Mouse (Mus musculus): ENCODE results near the gene Ubxn11. TPM values are rescaled to one million over a fixed set of nuclear protein-coding genes. Genes with fewer than 3 reads are reported as not detected.

Gene Ubxn11
- 1 to 10 TPM; 1.1 to 1.5 TPM for total RNA-seq (2021)

DNA sequence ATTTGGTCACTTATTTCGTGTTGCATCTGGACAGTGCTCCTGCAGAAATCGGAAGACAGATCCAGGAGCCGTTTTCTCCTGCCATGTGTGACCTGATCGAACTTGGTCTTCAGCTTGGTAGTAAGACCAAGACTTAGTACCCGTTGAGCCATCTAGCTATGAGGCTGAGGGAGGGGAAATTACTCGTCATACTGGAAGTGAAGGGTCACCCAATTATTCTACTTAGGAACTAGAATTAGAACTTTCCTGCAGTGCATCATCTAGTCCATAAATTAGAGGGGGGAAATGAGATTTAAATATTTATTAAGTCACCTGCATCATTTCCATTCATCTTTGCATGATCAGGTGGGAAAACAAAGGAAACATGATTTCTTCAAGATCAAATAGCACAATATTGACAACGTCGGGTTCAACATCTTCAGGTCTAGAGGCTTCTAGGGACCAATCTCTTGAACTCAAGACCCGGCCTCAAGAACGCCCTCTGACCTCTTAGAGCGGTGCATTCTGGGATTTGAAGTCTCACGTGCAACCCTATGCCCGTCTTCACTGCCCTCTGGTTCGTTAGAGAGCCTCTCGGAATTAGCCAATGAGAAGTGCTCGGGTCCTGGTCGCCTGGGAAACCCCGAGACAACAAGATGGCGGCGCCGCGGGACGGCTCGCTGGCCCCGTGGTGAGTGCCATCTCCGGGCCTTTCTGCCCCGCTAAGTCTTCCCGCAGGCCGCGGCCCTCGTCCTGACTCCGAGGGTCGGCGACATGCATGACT, at the start of gene Ubxn11:
Gene Ubxn11 (plus strand): TSS at position 592 of the 763 bp plus-strand sequence.
- DNase-seq (ENCODE audit: low spot score): peak; percentile 75
- intact Hi-C loops (cut with DNase I): no loop called here

DNA sequence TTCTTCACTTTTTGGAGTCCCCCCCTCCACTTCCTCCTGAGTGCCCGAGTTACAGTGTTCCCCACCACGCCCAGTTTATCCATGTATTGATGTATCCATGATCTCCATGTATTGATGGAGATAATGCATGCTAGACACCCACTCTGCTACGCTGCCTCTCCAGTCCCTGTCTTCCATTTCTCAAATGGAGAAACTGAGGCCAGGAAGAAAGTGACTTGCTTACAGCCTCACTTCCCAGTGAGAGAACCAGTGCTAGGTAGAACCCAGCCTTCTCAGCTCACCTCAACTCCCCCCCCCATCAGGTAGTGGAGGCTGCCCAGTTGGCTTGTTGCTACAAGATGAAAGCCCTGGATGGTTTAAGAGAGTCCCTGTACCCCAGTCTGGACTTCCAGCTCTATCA, 48.8 kb upstream of the Ubxn11 start, which contains the start of gene Zfp683:
Gene Zfp683 (plus strand): TSS at position 301 of the 400 bp plus-strand sequence.
- intact Hi-C loops (cut with DNase I): no loop called here
- DNase-seq (ENCODE audit: low spot score): no peak

DNA sequence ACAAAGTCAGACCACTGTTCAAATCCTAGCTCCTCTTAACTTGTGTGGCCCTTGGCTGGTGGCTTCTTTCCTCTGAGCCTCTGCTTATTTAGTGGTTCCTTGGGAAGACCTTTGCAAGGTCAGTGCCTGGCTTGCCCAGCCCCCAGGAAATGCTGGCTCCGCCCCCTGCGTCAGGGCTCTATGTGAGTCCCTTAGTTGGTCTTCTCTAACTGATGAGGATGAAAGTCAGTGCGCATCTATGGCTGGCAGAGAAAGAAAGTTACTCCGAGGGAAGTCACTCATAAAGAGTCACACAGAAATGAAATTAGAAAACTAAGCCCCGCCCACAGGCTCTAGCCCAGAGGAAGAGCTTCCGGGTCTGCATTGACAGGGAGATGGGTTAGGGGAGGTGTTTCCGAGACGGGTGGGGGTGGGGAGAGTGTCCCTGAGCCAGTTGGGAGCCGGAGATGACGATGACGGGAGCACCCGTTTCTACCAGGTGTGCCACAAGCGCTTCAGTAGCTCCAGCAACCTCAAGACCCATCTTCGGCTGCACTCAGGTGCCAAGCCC, 44.1 kb upstream of the Ubxn11 start:
- intact Hi-C loops (cut with DNase I): no loop called here
- DNase-seq (ENCODE audit: low spot score): no peak

DNA sequence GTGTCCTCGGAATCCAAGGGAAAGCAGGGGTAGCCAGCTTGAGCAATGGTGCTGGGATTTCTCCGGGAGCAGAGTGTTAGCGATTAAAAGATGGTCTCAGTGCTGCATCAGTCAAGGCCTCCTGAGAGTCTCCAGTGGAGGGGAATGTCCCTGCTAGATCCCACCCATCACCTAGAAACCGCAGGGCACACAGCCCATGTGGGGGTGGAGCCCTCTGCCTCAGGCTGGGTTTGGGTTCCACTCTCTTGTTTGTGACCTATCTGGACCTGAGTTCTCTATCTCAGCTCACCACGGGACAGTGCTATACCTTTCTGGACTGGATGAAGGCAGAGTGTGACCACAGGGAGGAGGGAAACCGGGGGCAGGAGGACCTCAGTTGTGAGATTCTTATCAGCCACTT, 43.5 kb upstream of the Ubxn11 start:
- DNase-seq (ENCODE audit: low spot score): no peak
- intact Hi-C loops (cut with DNase I): no loop called here

DNA sequence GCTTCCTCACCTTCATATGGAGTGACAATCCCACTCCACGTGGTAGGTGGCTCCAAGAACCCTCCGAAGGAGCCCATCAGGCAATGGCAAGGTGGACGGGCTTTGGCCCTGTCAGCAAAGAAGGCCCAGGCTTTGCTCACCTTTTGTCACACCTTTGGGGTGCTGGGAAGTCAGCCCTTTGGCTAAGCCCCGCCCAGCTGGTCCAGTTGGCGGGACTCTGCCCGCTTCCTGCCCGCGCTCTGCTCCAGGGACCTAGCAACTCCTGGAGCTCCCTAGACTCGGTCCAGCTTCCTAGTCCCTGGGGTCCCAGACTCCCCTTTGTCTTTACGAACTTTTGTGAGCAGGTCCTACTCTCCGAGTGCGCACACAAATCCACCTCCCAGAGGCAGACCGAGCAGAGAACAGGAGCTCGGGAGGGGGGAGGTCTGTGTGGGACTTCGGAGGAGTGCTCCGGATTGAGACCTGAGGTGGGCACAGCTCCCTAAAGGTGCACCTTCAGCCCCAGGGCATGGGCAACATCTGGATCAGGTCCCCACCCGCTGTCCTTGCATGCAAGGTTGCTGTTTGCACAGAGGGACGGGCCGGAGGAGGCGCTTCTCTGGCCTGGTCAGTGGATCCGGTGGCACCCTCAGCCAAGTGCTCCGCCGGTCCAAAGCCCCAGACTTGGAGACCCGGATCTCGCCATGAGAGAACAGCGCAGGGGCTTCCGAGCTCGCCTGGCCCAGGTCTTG, 42.1 kb upstream of the Ubxn11 start, which contains the start of gene Crybg2:
Gene Crybg2 (plus strand): TSS at position 681 of the 731 bp plus-strand sequence.
- DNase-seq (ENCODE audit: low spot score): no peak
- intact Hi-C loops (cut with DNase I): no loop called here

DNA sequence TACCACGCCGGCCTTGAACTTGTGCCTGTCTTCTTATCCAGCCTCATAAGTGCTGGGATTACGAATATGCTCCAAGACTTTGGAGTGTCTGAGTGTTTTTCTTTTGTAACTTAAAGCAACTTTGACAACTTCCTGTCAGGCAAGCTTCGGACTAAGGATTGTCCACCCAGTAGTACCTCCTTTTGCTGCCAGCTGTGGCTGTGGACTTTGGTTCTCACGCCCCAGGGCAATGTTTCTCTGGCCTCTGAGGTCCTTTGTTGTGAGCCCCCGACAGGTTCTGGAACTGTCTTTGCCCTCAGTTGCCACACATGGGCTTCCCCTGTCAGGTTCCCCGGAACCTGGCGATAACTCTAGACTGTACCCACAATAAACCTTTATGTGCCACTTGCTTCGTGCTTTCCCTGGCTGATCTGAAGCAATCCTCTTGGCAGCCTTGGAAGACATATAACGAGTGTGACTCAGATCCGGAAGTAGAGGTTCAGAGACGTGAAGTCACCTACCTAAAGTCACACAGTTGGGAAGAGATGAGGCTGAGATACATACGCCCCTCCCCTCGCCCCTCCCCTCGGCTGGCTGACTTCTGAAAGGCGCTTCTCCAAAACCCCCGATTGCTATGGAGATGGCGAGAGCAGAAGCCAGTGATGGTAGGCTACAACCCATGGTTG, 41.1 kb upstream of the Ubxn11 start:
- DNase-seq (ENCODE audit: low spot score): no peak
- intact Hi-C loops (cut with DNase I): no loop called here

DNA sequence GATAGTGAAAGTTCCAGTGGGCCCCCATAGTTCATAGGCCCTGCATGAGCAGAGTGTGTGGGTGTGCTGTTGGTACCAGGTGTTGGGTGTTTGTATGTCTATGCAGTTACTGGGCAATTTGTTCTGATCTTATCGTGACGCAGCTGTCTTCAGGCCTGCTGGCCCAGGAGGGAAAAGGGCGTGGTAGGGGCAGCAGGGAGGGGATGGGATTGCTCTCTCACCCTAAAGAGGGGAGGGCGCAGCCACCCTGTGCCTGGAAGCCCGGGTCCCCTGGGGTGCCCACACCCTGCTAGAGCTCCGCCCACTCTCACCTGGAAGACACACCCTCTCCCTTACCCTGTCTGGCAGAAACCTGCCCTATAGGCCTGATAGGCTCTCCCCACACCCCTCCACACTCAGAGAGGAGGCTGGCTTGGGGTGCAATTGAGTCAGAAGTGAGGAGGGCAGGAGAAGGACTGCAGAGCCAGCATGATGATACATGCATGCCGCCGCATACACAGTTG, 40.4 kb upstream of the Ubxn11 start:
- intact Hi-C loops (cut with DNase I): no loop called here
- no peak for DNase-seq (ENCODE audit: low spot score)

DNA sequence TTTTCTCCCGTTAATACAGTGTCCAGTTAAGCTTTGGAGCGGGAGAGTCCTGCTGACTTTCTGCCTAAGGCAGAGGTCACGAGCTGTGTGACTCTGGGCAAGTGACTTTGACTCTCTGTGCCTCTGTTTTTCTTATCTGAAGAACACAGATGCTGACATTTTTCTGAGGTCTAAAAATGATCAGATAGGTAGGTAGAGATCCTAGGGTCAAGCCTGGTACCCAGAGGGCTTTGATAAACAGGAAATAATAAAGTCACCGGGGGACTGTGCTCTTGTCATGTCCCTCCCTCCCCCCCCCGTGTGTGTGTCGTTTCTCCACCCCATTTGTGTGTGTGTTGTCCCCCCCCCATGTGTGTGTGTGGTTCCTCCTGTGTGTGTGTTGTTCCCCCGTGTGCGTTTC, 39.8 kb upstream of the Ubxn11 start:
- intact Hi-C loops (cut with DNase I): no loop called here
- no peak for DNase-seq (ENCODE audit: low spot score)

DNA sequence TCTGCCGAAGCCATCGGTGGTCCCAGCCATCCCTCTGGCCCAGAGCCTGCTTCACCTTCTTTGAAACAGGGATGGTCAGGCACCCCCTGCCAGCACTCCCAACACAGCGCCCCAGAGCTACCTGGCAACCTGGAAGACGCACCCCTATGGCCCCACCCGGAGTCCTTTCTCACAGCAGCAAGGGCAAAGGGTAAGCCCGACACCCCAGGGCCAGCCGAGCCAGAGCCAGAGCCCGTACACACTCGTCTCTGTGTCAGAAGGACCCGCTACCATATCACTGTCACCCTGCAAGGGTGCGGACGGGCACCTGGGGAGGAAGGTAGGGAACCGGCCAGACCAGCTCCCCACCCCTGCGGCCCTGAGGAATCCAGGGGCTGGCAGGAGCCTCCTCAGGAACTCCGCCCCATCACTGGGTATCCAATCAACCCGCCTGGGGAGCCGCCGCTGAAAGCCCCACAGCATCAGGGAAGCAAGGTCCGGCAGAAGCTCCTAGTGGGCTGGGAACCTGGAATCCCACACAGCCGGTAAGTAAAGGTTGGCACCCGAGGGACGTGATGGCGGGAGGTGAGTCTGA, 36.9 kb upstream of the Ubxn11 start:
- no peak for DNase-seq (ENCODE audit: low spot score)
- intact Hi-C loops (cut with DNase I): no loop called here

DNA sequence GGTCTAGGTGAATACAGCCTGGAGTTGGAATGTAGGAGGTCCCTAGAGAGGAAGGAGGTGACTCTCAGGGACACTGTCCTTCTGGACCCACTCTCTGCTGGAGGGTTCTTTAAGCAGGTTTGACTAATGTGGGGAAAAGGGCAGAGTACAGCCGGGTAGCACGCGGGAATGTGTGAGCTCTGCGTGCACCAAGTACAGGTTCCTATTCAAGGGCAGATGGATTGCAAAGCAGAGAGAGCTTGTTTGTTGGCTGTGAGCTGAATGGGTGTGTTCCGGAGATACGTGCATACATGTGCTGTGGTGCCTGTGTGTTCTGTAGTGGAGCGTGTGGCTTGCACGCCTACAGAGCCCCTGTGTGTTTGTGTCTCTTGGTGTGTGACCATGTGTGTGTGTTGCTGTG, 35.0 kb upstream of the Ubxn11 start:
- DNase-seq (ENCODE audit: low spot score): no peak
- intact Hi-C loops (cut with DNase I): no loop called here

DNA sequence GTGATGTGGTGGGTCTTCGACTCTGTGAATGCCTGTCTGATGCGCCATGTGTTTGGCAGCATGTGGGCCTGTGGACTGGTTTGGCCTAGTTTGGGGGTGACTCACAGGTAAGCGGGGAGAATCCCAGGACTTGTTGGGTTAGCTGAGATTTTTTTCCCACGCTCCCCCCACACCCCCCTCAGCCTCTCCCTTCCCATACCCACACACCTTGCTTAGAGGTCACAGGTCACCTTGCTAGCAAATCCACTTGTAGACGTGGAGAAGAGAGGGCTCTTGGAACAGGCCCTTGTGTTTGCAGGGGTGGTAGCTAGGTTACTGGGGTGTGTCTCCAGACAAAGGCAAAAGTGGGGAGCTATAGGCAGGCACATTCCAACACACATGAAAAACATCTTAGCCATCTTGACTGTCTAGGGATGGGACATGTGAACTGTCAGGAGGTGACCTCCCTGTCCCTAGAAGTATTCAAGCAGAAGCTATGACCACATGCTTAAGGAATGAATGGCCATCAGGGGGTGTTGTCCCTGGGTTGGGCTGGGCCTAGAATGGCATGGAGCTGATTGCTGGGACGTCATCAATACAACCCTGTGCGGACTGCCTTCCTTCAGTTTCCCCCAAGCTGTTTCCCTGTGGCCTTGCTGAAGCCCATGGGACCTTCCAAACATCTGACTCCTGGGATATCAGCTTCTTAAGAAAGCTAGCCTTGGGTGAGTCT, 34.4 kb upstream of the Ubxn11 start:
- intact Hi-C loops (cut with DNase I): no loop called here

DNA sequence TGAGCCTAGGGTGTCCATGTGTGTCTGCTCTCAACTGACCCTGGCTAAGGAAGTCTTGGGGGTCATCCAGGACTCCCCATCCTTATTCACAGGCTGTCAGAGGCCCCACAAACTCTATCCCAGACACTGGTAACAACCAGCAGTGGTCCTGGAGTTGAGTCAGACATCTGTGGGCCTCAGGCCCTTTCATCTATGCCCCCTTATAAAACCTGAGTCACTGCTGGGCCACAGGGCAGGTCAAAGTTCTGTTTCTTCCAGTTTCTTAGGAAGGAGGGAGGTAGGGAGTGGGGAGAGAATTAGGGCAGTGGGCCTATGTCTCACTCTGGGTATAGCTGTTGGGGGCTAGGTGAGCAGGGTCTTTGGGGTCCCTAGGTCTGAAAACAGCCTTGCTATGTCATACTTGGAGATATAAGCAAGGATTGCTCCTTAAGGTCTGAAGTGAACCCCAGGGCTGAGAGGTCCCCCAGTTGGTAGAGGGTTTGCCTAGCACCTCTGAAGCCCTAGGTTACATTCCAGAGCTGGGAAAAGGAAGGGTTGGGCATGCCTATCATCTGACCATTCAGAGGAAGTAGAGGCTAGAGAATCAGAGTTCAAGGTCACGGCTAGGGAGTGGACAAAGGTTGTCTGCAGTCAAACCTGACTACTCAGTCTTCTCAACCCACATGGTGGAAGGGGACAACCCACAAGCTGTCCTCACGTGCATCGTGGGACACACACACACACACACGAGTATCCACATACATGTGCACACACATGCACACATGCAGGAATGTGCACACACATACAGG, 33.4 kb upstream of the Ubxn11 start:
- intact Hi-C loops (cut with DNase I): no loop called here
- no peak for DNase-seq (ENCODE audit: low spot score)

More for the DNA sequence above, 34.4 kb upstream of the Ubxn11 start:
- DNase-seq (ENCODE audit: low spot score): no peak

DNA sequence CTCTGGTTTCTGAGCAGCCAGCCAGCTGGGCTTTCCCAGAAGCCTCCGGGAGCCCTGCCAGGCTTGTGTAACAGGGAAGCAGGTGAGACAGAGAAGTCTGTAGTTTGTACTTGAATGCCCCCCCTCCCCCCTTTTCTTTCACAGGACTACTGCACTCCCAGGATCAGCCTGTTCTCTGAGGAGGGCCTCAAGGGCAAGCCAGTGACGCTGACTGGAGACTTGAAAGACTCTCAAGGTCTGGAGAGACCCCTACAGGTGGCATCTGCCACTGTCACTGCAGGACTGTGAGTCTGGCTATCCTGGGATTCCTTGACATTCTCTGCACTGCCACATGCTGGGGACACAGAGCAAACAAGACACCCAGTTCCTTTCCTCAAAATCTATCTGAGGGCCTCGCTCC, 23.7 kb upstream of the Ubxn11 start:
- intact Hi-C loops (cut with DNase I): no loop called here

DNA sequence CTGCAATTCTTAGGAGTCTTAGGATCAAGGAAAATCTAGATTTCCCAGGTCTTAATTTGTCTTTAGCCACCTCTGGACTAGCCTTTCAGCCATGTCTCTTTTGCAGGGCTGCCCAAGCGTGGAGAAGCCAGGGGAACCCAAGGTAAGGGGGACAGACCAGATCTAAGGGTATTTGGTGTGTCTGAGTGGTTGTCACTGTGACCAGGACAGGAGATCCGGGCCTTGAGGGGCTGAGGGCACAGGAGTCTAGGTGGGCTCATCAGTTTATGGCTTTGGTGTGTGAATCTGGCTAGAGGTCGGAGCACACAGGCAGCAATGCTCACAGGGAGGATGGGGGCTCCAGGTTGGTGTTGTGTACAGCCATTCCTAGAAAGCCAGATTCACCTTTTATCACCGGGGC, 21.7 kb upstream of the Ubxn11 start:
- intact Hi-C loops (cut with DNase I): no loop called here
- no peak for DNase-seq (ENCODE audit: low spot score)

More for the DNA sequence above, 23.7 kb upstream of the Ubxn11 start:
- no peak for DNase-seq (ENCODE audit: low spot score)

DNA sequence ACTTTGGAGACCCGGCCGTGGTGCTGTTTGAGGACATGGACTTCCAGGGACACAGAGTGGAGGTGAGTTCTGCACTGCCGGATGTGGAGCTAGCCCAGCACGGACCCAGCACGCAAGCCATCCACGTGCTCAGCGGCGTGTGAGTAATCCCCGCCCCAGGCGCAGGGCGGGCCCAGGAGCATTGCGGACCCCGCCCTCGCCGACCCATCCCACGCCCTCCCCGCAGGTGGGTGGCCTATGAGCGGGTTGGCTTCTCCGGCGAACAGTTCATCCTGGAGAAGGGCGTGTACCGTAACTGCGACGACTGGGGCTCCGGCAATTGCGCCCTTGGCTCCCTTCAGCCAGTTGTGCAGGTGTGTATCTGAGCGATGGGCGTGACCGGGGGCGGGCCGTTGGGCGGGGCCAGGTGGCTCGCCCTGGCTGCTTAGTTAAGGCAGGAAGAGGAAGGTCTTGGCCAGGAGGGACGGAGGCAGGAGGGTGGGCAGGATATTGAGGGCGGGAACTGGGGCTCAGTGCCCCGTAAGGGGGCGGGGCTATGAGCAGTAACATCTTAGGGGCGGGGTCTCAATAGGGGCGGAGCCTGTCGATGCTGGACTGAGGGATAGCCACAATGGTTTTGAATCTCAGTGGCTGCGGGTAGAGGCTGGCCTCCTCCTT, 20.5 kb upstream of the Ubxn11 start:
- no peak for DNase-seq (ENCODE audit: low spot score)
- intact Hi-C loops (cut with DNase I): no loop called here

DNA sequence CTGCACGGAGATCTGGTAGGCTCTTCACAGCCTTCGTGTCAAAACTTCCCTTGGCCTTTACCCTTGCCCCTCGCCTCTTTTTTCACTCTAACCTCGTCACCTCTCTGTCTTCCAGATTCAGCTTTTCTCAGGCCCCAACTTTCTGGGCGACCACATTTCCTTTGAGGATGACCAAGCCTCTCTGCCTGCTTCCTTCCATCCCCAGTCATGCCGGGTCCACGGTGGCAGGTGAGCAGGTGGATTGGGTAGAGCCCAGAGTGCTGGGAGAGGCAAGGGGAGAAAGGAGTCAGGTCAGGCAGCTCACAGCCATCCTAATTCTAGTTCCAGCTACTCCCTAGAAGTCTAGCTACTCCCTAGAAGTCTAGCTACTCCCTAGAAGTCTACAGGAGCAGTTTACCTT, 19.9 kb upstream of the Ubxn11 start:
- intact Hi-C loops (cut with DNase I): no loop called here
- no peak for DNase-seq (ENCODE audit: low spot score)

DNA sequence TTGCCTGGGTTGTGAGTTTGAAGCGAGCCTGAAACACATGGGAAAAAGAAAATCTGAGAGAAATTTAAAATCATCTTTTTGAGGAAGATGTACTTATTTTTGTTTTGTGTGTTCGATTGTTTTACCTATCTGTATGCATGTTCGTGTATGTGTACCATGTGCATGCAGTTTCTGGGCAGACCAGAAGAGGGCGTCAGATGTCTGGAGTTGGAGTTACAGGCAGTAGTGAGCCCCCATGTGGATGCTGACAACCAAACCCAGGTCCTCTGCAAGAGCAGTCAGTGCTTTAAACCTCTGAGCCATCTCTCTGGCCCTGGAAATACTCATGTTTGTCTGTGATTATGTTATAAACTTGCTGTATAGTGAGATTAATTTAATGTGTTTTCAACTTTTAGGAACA, 17.4 kb upstream of the Ubxn11 start:
- no peak for DNase-seq (ENCODE audit: low spot score)
- intact Hi-C loops (cut with DNase I): loop anchor here (5.0 kb wide), 1 partner anchor 48 kb away; no protein-coding TSS in a partner anchor

DNA sequence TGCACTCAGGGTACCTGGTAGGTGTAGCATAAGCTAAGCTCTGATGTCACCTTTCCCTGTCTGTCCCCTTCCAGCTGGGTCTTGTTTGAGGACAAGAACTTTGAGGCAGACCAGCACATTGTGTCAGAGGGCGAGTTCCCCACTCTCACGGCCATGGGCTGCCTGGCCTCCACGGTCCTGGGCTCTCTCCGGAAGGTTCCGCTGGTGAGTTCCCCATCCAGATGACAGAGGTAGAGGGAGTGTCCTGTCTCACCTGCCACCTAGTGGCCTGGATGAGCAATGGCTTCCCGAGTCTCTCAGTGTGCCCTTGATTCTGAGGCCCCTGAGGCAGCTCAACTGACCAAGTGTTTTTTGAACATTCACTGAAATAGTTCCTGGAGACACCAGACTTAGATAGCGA, 15.0 kb upstream of the Ubxn11 start:
- no peak for DNase-seq (ENCODE audit: low spot score)
- intact Hi-C loops (cut with DNase I): loop anchor here (5.0 kb wide), 1 partner anchor 50 kb away; no protein-coding TSS in a partner anchor
